Mouse (Mus musculus) hindbrain, embryonic 14.5 days (tissue): Measurements from ENCODE around the gene Morf4l1. TPM values are rescaled to one million over a fixed set of nuclear protein-coding genes. Genes with fewer than 3 reads are reported as not detected.

Experiments
- polyA plus RNA-seq: library from polyadenylated mRNA; unstranded; fragments of >200 nt; fragmentation: Nextera tagmentation; extraction: Ambion mirVana; gene quantifications from 2 replicates; pipeline ENCODE4 v1.2.1, GENCODE M21; 2014

The Morf4l1 gene
- polyA plus RNA-seq, 1 experiment from 2014 or later: 557 TPM

Other genes with a start within 250 kb of the Morf4l1 start
- gene Rasgrf1, start 204.9 kb downstream of the Morf4l1 start, polyA plus RNA-seq: 9.7 and 10.1 TPM in 2 replicates
- gene Ctsh, start 60.6 kb downstream of the Morf4l1 start, polyA plus RNA-seq: 29.4 and 30.8 TPM in 2 replicates
- gene Adamts7, start 48.3 kb upstream of the Morf4l1 start, polyA plus RNA-seq: 8.7 and 9.1 TPM in 2 replicates
- gene Tbc1d2b, start 156.0 kb upstream of the Morf4l1 start, polyA plus RNA-seq: 7.5 and 8.1 TPM in 2 replicates